Mouse (Mus musculus) thymus, adult 2 months (tissue): ENCODE results near the gene Cyp4f18. TPM values are rescaled to one million over a fixed set of nuclear protein-coding genes. Genes with fewer than 3 reads are reported as not detected.

Experiments
- DNase-seq: peaks from one replicate; pipeline ENCODE4 v3.0.0; 2021
- H3K27ac ChIP-seq: fragments of 200-500 bp; 2 replicates; pipeline ENCODE4 v1.5.1; 2012; ENCODE audit warnings: low read length, control low read depth; ENCODE audit not compliant: control insufficient read depth, insufficient read depth
- H3K27me3 ChIP-seq: fragments of 200-500 bp; 2 replicates; pipeline ENCODE4 v1.6.1; 2012; ENCODE audit warnings: mild to moderate bottlenecking, low read length, moderate library complexity, mixed read lengths; ENCODE audit not compliant: control insufficient read depth, insufficient read depth
- H3K36me3 ChIP-seq: fragments of 200-500 bp; 2 replicates; pipeline ENCODE4 v1.6.1; 2012; ENCODE audit warnings: mild to moderate bottlenecking, low read length, moderate library complexity; ENCODE audit not compliant: control insufficient read depth, insufficient read depth
- H3K4me1 ChIP-seq: fragments of 200-500 bp; replicated peaks from 2 replicates; pipeline ENCODE4 v1.6.1; 2012; ENCODE audit warnings: low read length; ENCODE audit not compliant: control insufficient read depth, insufficient read depth
- H3K4me3 ChIP-seq: fragments of 200-500 bp; 2 replicates; pipeline ENCODE4 v1.5.1; 2012; ENCODE audit warnings: mild to moderate bottlenecking, low read length, control low read depth, moderate library complexity; ENCODE audit not compliant: control insufficient read depth, insufficient read depth
- CTCF ChIP-seq: fragments of 200-500 bp; IDR thresholded peaks from 2 replicates; pipeline ENCODE4 v1.5.1; 2012; ENCODE audit warnings: mild to moderate bottlenecking, control low read depth, low read length, moderate library complexity, borderline replicate concordance; ENCODE audit not compliant: control insufficient read depth, poor library complexity, insufficient read depth; ENCODE audit errors: extremely low read depth
- POLR2A ChIP-seq: fragments of 200-500 bp; IDR thresholded peaks from 2 replicates; pipeline ENCODE4 v1.6.1; 2012; ENCODE audit warnings: mild to moderate bottlenecking, low read length, control low read depth, moderate library complexity; ENCODE audit not compliant: control insufficient read depth, poor library complexity, insufficient read depth; ENCODE audit errors: extremely low read depth
- WGBS: fragments of 180-500 bp; shearing (Covaris S2); methylation state at CpG from one replicate; pipeline ENCODE4 v1.1.7; 2018; 5-methylcytosine and 5-hydroxymethylcytosine counted together
- polyA plus RNA-seq: library from polyadenylated mRNA; depleted of rRNA; stranded (reverse); fragments of >200 nt; gene quantifications from 2 replicates; pipeline ENCODE4 v1.2.3, GENCODE M21; 2012; rRNA removed

The Cyp4f18 gene
- polyA plus RNA-seq, 1 experiment: 13.9 TPM

- DNase-seq: peak; percentile 98
- Histone ChIP-seq H3K36me3 (no peaks in the 10 kb centered on the region), H3K4me3 (peak within 1 kb of the TSS; percentile 64), H3K27ac (peak within 1 kb of the TSS; percentile 64), H3K4me1 (peaks cover 5% of the 10 kb centered on the region), H3K27me3 (no peaks in the 10 kb centered on the region)
- WGBS: 5% methylated on average over 34 of the region's 34 CpGs
- peak; percentile 60 for TF ChIP-seq CTCF
- TF ChIP-seq POLR2A: peak; percentile 89
These were observed 58.8 kb downstream of the Cyp4f18 start, which contains the start of gene Zfp961 for GRCm38 (mm10) chr8:71950482-71951221. TSS of gene Zfp961 (plus strand) at chr8:71951038.

DNA sequence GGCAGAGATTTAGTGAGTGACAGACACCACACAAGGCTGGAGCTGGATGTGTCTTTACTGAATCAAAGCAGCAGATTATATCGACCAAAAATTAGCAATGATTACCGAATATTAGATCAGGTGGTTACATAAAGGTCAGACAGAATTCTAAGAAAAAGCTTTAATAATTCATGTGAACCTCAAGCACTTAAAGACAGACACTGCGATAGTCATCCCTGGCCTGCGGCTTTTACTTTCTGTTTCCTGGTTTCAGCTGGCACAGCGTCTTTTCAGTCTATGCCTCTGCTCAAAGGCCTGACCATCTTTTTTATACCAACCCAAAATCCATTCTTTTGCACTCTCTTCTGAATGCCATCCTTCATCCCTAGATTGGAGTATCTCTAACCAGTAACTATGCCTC lies 60.8 kb downstream of the Cyp4f18 start:
- Histone ChIP-seq H3K36me3 (no peaks in the 10 kb centered on the region), H3K4me3 (no peak overlapping the region), H3K4me1 (peaks cover 5% of the 10 kb centered on the region), H3K27me3 (no peaks in the 10 kb centered on the region), H3K27ac (no peak overlapping the region)
- WGBS: 90% methylated on average over 5 of the region's 5 CpGs
- TF ChIP-seq POLR2A (no peak), CTCF (no peak)
- no peak for DNase-seq

GRCm38 (mm10) chr8:71941776-71942175 lies 67.7 kb downstream of the Cyp4f18 start:
- no peaks in the 10 kb centered on the region for H3K4me1 ChIP-seq
- 92% methylated on average over 1 of the region's 1 CpGs for WGBS
- H3K36me3 ChIP-seq: no peaks in the 10 kb centered on the region
- H3K4me3 ChIP-seq: no peak overlapping the region
- no peak overlapping the region for H3K27ac ChIP-seq
- H3K27me3 ChIP-seq: no peaks in the 10 kb centered on the region
- TF ChIP-seq POLR2A (no peak), CTCF (no peak)
- DNase-seq: no peak

- Histone ChIP-seq H3K36me3 (no peaks in the 10 kb centered on the region), H3K4me3 (no peak overlapping the region), H3K4me1 (no peaks in the 10 kb centered on the region), H3K27me3 (no peaks in the 10 kb centered on the region), H3K27ac (no peak overlapping the region)
- WGBS: 59% methylated on average over 2 of the region's 2 CpGs
- no peak for DNase-seq
- no peak for TF ChIP-seq CTCF
- no peak for TF ChIP-seq POLR2A
These were observed 68.9 kb downstream of the Cyp4f18 start for GRCm38 (mm10) chr8:71940293-71941208.

Other genes with a start within 250 kb of the Cyp4f18 start
- 0.66 and 0.85 TPM in 2 replicates for gene Zfp709, start 127.6 kb downstream of the Cyp4f18 start, polyA plus RNA-seq
- gene Zfp882, start 101.0 kb downstream of the Cyp4f18 start, polyA plus RNA-seq: 1.5 and 1.7 TPM in 2 replicates
- gene Zfp617, start 101.0 kb downstream of the Cyp4f18 start, polyA plus RNA-seq: 2.5 and 3.3 TPM in 2 replicates
- 7.4 and 7.9 TPM in 2 replicates for gene Zfp961, start 58.6 kb downstream of the Cyp4f18 start, polyA plus RNA-seq
- gene Olfr372, start 31.6 kb upstream of the Cyp4f18 start, polyA plus RNA-seq: 0.13 TPM in 1 of 2 replicates, not detected in the other
- 0.32 TPM in 1 of 2 replicates, not detected in the other for gene Olfr373, start 73.6 kb upstream of the Cyp4f18 start, polyA plus RNA-seq
- gene Olfr374, start 97.4 kb upstream of the Cyp4f18 start, polyA plus RNA-seq: 0.17 and 0.27 TPM in 2 replicates
- gene Tpm4, start 125.3 kb upstream of the Cyp4f18 start, polyA plus RNA-seq: 47.7 and 55.6 TPM in 2 replicates
- gene Rab8a, start 151.6 kb upstream of the Cyp4f18 start, polyA plus RNA-seq: 95.8 and 112 TPM in 2 replicates
- gene Hsh2d, start 180.0 kb upstream of the Cyp4f18 start, polyA plus RNA-seq: 11.9 and 13.2 TPM in 2 replicates
- 0.77 and 0.78 TPM in 2 replicates for gene Cib3, start 203.2 kb upstream of the Cyp4f18 start, polyA plus RNA-seq
- gene Gm11034, start 204.0 kb upstream of the Cyp4f18 start, polyA plus RNA-seq: not detected in 2 replicates
- gene Fam32a, start 210.1 kb upstream of the Cyp4f18 start, polyA plus RNA-seq: 52.1 and 62.5 TPM in 2 replicates
- gene Ap1m1, start 230.4 kb upstream of the Cyp4f18 start, polyA plus RNA-seq: 167 and 183 TPM in 2 replicates